Mouse (Mus musculus): ENCODE results near the gene Tmem59l. TPM values are rescaled to one million over a fixed set of nuclear protein-coding genes. Genes with fewer than 3 reads are reported as not detected.
A peak's percentile ranks its signal among the peaks of the same experiment; 100 is the strongest.
"Not testable (repeated sequence)": the region's sequence is repeated elsewhere in the genome, so short reads cannot be mapped to it uniquely, and the experiment has no call there.

Gene Tmem59l
- total and polyA plus RNA-seq, 3 experiments, result 0.21 TPM; not detected in 2

GRCm38 (mm10) chr8:70519606-70520005, 32.4 kb upstream of the Tmem59l start:
- Histone ChIP-seq H3K4me3 (no peak overlapping the region), H3K36me3 (ENCODE audit: control insufficient read depth, insufficient read depth, low read length) (no peaks in the 10 kb centered on the region), H3K27me3 (ENCODE audit: control insufficient read depth, insufficient read depth, low read length) (no peaks in the 10 kb centered on the region), H3K79me2 (replicated peaks; ENCODE audit: control insufficient read depth, insufficient read depth, low read length) (no peaks in the 10 kb centered on the region), H3K27ac (no peak overlapping the region), H3K9ac (ENCODE audit: low read depth, low read length) (no peak overlapping the region), H3K4me1 (ENCODE audit: control insufficient read depth, insufficient read depth, low read length) (peaks cover 3% of the 10 kb centered on the region; the same call in 1 of the 2 replicates)
- TF ChIP-seq CTCF (IDR thresholded peaks at IDR 0.05) (no peak), EP300 (IDR thresholded peaks at IDR 0.05; ENCODE audit: insufficient read depth, low read depth, low read length) (no peak), POLR2A (IDR thresholded peaks at IDR 0.05; ENCODE audit: insufficient read depth, low read depth, low read length) (no peak)
- WGBS, result 47% methylated on average over 2 of the region's 2 CpGs
- DNase-seq, result no peak
- intact Hi-C loops (cut with DNase I), result loop anchor here (10.0 kb wide), 1 partner anchor 255 kb away; the partner anchor contains the start of gene Pik3r2

- no peak for TF ChIP-seq EP300 (IDR thresholded peaks at IDR 0.05; ENCODE audit: insufficient read depth, low read depth, low read length)
- no peak for TF ChIP-seq CTCF (IDR thresholded peaks at IDR 0.05)
- no peak for TF ChIP-seq POLR2A (IDR thresholded peaks at IDR 0.05; ENCODE audit: insufficient read depth, low read depth, low read length)
- no peak overlapping the region for H3K9ac ChIP-seq (ENCODE audit: low read depth, low read length)
- WGBS, result 89% methylated on average over 6 of the region's 6 CpGs
- H3K4me3 ChIP-seq, result no peak overlapping the region
- peaks cover 3% of the 10 kb centered on the region; the same call in 1 of the 2 replicates for H3K4me1 ChIP-seq (ENCODE audit: control insufficient read depth, insufficient read depth, low read length)
- H3K27me3 ChIP-seq (ENCODE audit: control insufficient read depth, insufficient read depth, low read length), result no peaks in the 10 kb centered on the region
- intact Hi-C loops (cut with DNase I), result no loop called here
- no peak for DNase-seq
- H3K36me3 ChIP-seq (ENCODE audit: control insufficient read depth, insufficient read depth, low read length), result no peaks in the 10 kb centered on the region
- no peaks in the 10 kb centered on the region for H3K79me2 ChIP-seq (replicated peaks; ENCODE audit: control insufficient read depth, insufficient read depth, low read length)
- H3K27ac ChIP-seq, result no peak overlapping the region
Measured at GRCm38 (mm10) chr8:70519043-70519442, 31.9 kb upstream of the Tmem59l start.

GRCm38 (mm10) chr8:70517940-70518643, 30.9 kb upstream of the Tmem59l start:
- Histone ChIP-seq H3K27me3 (ENCODE audit: control insufficient read depth, insufficient read depth, low read length) (no peaks in the 10 kb centered on the region), H3K4me1 (ENCODE audit: control insufficient read depth, insufficient read depth, low read length) (peaks cover 1% of the 10 kb centered on the region; the same call in 1 of the 2 replicates), H3K9ac (ENCODE audit: low read depth, low read length) (no peak overlapping the region), H3K27ac (no peak overlapping the region), H3K36me3 (ENCODE audit: control insufficient read depth, insufficient read depth, low read length) (no peaks in the 10 kb centered on the region), H3K79me2 (replicated peaks; ENCODE audit: control insufficient read depth, insufficient read depth, low read length) (no peaks in the 10 kb centered on the region), H3K4me3 (no peak overlapping the region)
- no peak for DNase-seq
- TF ChIP-seq EP300 (IDR thresholded peaks at IDR 0.05; ENCODE audit: insufficient read depth, low read depth, low read length) (no peak), CTCF (IDR thresholded peaks at IDR 0.05) (no peak), POLR2A (IDR thresholded peaks at IDR 0.05; ENCODE audit: insufficient read depth, low read depth, low read length) (no peak)
- 80% methylated on average over 10 of the region's 10 CpGs for WGBS
- intact Hi-C loops (cut with DNase I), result no loop called here

- Histone ChIP-seq H3K79me2 (replicated peaks; ENCODE audit: control insufficient read depth, insufficient read depth, low read length) (peaks cover 3% of the 10 kb centered on the region), H3K4me1 (ENCODE audit: control insufficient read depth, insufficient read depth, low read length) (peaks cover 6% of the 10 kb centered on the region), H3K36me3 (ENCODE audit: control insufficient read depth, insufficient read depth, low read length) (peaks cover 2% of the 10 kb centered on the region; the same call in 1 of the 2 replicates), H3K9ac (ENCODE audit: low read depth, low read length) (no peak overlapping the region), H3K27ac (no peak overlapping the region; the same call in 1 of the 2 replicates), H3K4me3 (no peak overlapping the region), H3K27me3 (ENCODE audit: control insufficient read depth, insufficient read depth, low read length) (no peaks in the 10 kb centered on the region)
- no peak for DNase-seq
- intact Hi-C loops (cut with DNase I), result no loop called here
- WGBS, result 10% methylated on average over 2 of the region's 2 CpGs
- no peak for TF ChIP-seq POLR2A (IDR thresholded peaks at IDR 0.05; ENCODE audit: insufficient read depth, low read depth, low read length)
Measured at GRCm38 (mm10) chr8:70513441-70513840, 26.3 kb upstream of the Tmem59l start.

- 84% methylated on average over 11 of the region's 11 CpGs for WGBS
- H3K4me3 ChIP-seq, result no peak overlapping the region
- no peaks in the 10 kb centered on the region for H3K27me3 ChIP-seq (ENCODE audit: control insufficient read depth, insufficient read depth, low read length)
- peaks cover 6% of the 10 kb centered on the region for H3K4me1 ChIP-seq (ENCODE audit: control insufficient read depth, insufficient read depth, low read length)
- no peak overlapping the region for H3K27ac ChIP-seq
- intact Hi-C loops (cut with DNase I), result no loop called here
- peaks cover 3% of the 10 kb centered on the region for H3K79me2 ChIP-seq (replicated peaks; ENCODE audit: control insufficient read depth, insufficient read depth, low read length)
- no peak overlapping the region for H3K9ac ChIP-seq (ENCODE audit: low read depth, low read length)
- H3K36me3 ChIP-seq (ENCODE audit: control insufficient read depth, insufficient read depth, low read length), result peaks cover 2% of the 10 kb centered on the region; the same call in 1 of the 2 replicates
- no peak for DNase-seq
- TF ChIP-seq POLR2A (IDR thresholded peaks at IDR 0.05; ENCODE audit: insufficient read depth, low read depth, low read length), result no peak
- TF ChIP-seq CTCF (IDR thresholded peaks at IDR 0.05), result no peak
- TF ChIP-seq EP300 (IDR thresholded peaks at IDR 0.05; ENCODE audit: insufficient read depth, low read depth, low read length), result no peak
Measured at GRCm38 (mm10) chr8:70512253-70512903, 25.2 kb upstream of the Tmem59l start.

GRCm38 (mm10) chr8:70511770-70512169, 24.6 kb upstream of the Tmem59l start:
- H3K9ac ChIP-seq (ENCODE audit: low read depth, low read length), result no peak overlapping the region
- H3K27me3 ChIP-seq (ENCODE audit: control insufficient read depth, insufficient read depth, low read length), result no peaks in the 10 kb centered on the region
- H3K4me1 ChIP-seq (ENCODE audit: control insufficient read depth, insufficient read depth, low read length), result peaks cover 6% of the 10 kb centered on the region
- no peak for TF ChIP-seq CTCF (IDR thresholded peaks at IDR 0.05)
- TF ChIP-seq EP300 (IDR thresholded peaks at IDR 0.05; ENCODE audit: insufficient read depth, low read depth, low read length), result no peak
- TF ChIP-seq POLR2A (IDR thresholded peaks at IDR 0.05; ENCODE audit: insufficient read depth, low read depth, low read length), result no peak
- peaks cover 2% of the 10 kb centered on the region; the same call in 1 of the 2 replicates for H3K36me3 ChIP-seq (ENCODE audit: control insufficient read depth, insufficient read depth, low read length)
- intact Hi-C loops (cut with DNase I), result no loop called here
- H3K4me3 ChIP-seq, result no peak overlapping the region
- 96% methylated on average over 2 of the region's 2 CpGs for whole genome bisulfite sequencing
- no peak for DNase-seq
- no peak overlapping the region for H3K27ac ChIP-seq
- peaks cover 3% of the 10 kb centered on the region for H3K79me2 ChIP-seq (replicated peaks; ENCODE audit: control insufficient read depth, insufficient read depth, low read length)

GRCm38 (mm10) chr8:70511174-70511573, 24.0 kb upstream of the Tmem59l start:
- DNase-seq; intact Hi-C loops (cut with DNase I); H3K27me3 ChIP-seq (ENCODE audit: control insufficient read depth, insufficient read depth, low read length); H3K4me1 ChIP-seq (ENCODE audit: control insufficient read depth, insufficient read depth, low read length); H3K36me3 ChIP-seq (ENCODE audit: control insufficient read depth, insufficient read depth, low read length); H3K79me2 ChIP-seq (replicated peaks; ENCODE audit: control insufficient read depth, insufficient read depth, low read length); H3K9ac ChIP-seq (ENCODE audit: low read depth, low read length): not testable (repeated sequence)
- 68% methylated on average over 6 of the region's 6 CpGs for WGBS
- Histone ChIP-seq H3K4me3 (peak overlapping the region; percentile 68), H3K27ac (peak overlapping the region; percentile 87)

All from heart, adult 2 months (tissue).